Mouse (Mus musculus) heart, postnatal 0 days (tissue): ENCODE measurements at regions not wholly inside any gene's neighbourhood (a gene's known extent, or its start where the extent isn't known, plus 50 kb on each side); places are given as distances from the start of the nearest gene placed in this dataset.

ENCODE experiments used
- CTCF ChIP-seq: IDR thresholded peaks from 2 replicates; pipeline ENCODE4 v1.5.1; 2016; ENCODE audit warnings: antibody characterized with exemption, control low read depth, low read depth
- EP300 ChIP-seq: IDR thresholded peaks from 2 replicates; pipeline ENCODE4 v1.6.1; 2016; ENCODE audit warnings: antibody characterized with exemption, low read depth

DNA sequence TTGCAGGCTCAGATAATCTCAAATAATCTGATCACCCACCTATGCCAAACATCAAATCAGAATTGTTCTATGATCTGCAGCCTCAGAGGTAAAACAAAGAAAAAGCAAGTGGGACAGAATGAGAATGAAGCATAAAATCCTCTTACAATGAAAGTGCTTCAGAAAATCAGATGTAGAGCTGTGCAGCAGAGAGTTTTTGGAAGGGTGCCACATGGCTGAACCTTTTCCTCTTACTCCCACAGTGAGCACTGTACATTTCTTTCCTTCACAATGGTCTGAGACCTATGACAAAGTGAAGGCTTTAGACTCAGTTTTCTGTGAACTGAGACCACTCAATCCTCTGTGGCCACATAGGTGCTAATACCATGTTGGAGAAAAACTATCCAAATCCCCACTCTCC is 116.4 kb upstream of the Rag2 start:
- TF ChIP-seq CTCF = no peak
- no peak for TF ChIP-seq EP300
